Mouse (Mus musculus): ENCODE measurements at regions not wholly inside any gene's neighbourhood (a gene's known extent, or its start where the extent isn't known, plus 50 kb on each side); places are given as distances from the start of the nearest gene placed in this dataset.

DNA sequence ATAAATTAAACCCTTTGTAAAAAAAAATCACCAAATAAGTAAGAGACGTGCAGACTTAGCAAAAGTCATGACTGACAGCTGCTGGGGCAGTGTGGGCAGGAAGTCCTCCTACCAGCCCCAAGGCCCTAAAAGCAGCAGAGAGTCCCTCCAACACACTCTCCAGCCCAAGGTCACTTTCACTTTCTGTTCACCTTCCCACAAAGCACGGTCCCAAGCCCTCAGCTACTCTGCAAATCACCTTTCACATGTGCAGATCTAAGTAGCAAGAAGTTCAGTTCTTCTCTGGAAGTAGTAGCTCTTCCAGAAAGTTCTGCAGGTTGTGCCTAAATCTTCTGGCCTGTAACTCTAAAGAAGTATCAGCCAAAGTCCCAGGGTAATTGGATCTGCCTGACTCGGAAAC is 120.8 kb upstream of the Gm26657 start:
- no peak for DNase-seq

DNA sequence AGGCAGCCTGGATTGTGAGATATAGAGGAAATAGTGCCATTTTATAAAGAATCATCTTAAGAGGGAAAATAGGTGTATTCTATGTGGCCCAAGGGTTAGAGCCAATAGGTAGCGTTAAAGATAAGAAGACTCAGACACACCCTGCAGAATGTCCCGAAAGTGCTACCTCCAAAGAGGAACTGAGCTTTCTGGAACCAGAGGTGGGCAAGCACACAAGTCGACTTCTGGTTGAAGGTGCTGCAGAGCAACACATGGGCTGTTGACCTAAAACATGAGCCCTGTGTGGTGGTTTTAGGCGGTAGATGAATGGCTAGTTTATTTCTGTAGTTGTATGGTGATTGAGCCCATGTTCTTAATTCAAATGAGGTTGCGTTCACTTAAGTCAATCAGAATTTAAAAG is 121.4 kb upstream of the Gm26657 start:
- DNase-seq = no peak

DNA sequence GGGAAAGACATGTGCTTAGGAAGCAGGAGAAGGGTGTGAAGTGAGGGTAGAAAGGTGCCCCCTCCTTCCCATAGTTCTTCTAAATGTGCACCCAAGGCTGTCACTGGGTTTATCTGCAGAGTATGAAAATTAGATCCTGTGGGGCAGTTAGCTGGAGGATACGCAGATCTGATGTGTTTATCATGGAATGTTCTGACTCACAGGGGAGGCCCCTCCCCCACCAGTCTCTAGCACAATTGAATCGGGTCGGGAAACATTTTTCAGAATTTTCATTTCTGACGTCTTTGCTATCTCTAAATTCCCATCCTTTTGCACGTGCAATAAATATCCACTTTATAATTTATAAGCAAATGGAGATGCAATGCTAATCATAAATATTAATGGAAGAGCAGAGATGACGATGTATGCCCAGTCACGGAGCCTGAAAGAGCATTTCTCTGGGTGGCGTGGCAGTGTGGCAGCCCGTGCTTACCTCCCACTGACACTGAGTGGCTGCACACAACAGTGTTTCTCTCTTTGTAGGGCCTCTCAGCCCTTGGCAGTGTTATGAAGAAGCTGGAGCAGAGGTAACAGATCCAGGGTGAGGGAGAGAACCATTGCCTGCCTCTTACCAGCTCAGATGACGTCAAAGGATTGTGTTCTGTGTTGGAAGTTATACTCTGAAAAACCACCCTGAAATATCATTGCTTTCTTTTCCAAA is 122.1 kb upstream of the Gm26657 start:
- no peak for DNase-seq

DNA sequence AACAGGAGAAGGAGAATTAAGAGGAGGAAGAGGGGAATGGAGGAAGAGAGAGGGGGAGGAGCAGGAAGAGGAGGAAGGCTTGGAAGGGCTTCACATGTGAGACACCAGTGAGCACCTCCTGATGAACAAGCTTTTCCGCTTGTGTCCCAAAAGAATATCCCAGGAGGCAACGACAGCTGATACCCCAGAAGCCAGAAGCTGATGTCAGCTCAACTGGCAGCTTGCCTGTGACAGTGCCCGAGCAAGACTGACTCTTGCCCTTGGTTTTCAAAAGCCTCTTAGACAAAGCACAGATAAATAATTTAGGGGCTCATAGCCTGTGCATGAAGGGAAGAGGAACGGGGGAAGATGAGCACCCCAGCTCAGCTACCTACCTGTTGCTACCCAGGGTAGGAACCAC is 127.5 kb upstream of the Gm26657 start:
- DNase-seq = no peak

DNA sequence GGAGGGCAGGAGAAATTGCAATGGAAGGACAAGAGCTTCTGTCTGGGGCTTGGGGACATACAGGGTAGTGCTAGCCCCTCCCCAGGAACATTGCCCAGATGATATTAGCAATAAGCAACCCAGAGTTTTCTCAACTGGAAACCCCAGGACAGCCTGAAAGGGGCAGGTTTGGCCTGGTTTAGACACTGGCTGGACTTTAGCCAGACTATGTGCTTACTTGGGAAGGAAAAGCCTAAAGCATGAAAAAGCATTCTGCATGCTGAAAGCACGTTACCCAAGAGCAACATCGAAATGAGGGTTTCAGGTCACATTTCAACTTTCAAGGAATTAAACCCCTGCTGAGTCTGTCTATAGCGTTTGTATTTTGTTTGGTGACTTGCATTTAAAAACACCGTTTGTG is 128.1 kb upstream of the Gm26657 start:
- no peak for DNase-seq

DNA sequence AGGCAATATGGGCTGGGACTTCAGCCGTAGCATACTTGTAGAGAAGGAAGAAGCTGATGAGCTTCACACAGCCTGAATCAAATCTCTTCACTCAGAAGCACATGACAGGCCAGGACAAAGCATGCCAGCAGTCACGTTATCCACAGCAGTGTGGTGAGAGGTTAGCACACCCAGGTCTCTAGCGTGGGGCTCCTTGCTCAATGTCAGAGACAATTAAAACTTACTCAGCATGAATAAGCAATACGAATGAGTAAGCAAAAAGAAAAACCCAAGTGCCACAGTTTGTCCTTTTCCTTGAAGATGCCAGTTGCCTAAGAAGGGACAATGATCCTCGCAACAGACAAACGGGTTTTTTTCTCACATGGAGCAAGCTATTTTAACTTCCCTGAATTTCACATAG is 129.6 kb upstream of the Gm26657 start:
- DNase-seq = no peak

DNA sequence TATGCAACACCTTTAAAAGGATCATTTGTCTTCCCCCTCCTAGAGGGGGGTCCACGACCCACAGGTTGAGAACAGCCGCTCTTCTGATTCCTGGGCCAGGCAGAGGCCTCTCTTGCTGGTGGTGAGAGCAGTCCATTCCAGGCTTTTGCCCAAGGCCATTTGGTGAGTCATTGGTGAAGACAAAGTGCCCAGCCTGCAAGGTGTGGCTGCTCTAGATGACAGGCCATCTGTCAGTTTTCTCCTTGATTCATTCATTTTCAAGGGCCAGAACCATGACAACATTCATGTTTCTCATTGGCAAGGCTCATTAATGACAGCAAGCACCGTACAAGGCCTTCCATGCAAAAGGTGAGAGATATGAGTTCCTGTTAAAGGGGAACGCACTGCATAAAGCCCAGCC is 131.2 kb upstream of the Gm26657 start:
- DNase-seq = no peak

DNA sequence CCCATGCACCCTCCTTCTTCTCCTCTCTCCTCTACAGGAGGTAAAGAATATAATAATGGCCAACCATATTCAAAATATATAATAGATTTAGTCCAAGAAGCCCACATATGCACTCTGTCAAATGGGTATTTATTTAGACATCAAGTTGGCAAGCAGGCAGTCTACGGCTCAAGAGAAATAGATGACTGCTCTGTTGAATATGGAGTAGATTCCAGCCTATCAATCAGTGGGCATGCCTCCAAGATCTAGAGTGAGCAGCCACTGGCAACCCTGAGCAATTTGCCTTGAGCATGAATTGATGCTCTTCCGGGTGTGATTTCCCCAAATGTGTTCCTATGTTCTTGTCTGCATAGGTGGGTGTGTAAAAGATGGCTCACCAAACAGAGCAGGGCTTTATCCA is 141.5 kb upstream of the Gm26657 start:
- no peak for DNase-seq

DNA sequence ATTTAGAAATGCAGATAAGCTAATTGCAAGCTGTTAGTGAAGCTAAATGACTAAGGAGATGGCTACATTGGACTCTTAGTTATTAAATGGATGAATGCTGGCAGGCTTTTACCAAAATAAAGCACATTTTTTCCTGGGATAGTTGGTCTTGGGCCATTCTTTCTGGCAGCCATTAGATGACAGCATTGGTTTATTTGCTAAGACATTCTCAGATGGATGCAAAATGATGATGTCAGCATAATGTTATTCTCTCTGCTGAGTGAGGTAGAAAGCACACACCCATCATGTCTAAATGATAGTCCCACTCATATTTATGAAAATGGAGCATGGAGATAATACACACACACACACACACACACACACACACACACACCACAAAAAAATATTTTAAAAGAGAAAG is 141.9 kb upstream of the Gm26657 start:
- no peak for DNase-seq

DNA sequence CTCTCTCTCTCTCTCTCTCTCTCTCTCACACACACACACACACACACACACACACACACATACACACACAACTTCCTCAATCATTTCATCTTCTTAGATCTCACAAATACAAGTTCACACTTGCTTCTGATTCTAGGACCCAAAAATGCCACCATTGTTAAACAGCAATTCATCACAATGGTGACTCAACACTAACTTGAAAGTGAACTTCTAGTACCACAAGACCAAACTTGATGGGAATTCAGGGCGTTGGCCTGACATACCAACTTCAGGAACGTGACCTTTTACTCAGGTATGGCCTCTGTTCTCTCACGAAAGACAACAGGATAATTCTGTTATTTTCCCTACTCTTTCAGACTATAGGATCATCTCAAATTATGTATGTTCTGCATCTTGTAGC is 157.5 kb upstream of the Gm26657 start:
- no peak for DNase-seq

DNA sequence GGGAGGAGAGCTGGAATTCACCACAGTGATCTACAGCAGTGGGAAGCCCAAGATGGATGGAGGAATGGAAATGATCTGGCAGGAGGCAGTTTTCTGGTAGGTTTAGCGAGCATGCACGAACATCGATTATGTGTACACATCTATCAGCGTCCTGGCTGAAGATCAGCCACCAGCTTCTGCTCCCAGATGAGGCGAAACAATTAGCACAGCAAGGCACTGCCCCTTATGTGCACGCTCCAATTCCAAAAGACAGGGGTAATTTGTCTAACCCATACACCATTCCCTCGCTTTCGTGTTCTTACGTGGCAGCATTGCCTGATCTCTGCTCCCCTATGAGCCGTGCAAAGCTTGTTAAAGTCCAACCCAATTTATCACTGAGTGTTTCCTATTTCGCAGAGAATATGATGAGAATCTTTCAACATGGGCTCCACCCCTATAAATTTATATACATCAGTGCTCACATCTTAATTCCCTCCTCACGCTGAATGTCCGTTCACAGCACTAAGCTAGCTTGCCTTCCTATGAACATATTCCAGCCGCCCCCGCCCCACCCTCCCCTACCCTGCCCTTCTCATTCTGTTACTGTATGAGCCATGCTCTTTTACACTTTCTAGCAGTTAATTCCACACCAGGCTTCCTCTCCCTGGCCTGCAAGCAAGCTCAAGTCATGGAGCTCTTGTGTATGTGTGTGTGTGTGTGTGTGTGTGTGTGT is 162.9 kb upstream of the Gm26657 start:
- no peak for DNase-seq

DNA sequence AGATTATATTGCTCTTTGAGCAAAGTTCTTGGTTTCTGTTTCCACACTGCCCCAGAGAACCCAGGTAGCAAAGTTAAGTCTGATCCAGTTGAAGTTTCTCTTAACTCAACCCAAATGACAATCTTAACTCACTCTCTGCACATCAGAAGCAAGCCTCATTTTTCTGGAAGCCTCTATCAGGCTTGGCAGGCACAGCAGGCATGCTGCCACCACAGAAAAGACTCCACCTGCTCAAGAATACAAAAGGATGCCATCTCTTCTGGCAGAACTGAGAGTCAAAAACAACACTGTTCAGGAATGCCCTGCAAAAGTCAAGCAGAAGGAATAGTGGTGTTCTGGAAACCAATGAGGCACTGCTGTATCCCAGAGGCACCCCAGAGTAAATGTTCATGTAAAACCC is 187.7 kb upstream of the Gm26657 start:
- DNase-seq = no peak

DNA sequence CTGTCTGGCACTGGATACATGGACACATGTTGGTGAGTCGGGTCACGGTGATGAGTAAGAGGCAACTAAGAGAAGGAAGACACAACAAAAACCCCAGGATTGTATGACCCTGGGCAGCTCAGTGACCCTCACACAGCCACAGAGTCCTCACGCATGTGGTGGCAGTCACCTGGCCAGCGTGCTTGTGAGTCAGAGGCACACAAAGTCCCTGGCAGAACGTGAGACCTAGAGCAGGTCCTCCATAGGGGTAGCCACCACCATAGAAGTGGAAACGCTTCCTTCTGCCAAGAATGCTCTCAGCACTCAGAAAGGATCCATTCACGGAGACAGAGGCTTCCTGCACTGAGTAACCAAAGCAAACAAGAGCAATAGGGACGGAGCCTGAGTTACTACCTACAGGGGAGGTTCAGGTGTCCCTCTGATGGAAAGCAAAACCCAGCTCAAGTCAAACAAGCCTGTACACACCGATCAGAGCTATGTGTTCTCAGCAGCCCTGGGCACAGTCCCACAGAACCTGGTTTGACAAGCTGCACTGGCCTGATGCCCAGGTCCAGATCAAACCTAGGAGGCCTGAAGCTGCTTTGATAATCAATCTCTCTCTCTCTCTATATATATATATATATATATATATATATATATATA is 206.4 kb upstream of the Gm26657 start:
- no peak for DNase-seq

DNA sequence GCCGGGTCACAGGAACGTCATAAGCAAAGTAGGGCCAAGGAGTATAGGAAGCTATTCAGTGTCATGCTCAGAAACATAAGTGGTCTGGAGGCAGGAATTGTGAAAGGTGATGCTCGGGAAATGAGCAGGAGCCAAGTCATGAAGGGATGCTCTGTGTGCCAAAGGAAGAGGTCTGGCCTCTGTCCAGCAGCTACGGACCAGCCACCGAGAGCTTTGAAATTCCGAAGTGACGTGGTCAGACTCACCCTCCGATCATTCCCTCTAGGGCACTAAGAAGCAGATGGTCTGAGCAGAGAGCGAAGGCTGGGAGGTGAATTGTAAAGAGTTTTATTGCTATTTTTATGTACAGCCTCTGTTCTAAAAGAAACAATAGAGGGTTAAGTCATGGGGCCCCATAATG is 206.9 kb upstream of the Gm26657 start:
- DNase-seq = no peak

DNA sequence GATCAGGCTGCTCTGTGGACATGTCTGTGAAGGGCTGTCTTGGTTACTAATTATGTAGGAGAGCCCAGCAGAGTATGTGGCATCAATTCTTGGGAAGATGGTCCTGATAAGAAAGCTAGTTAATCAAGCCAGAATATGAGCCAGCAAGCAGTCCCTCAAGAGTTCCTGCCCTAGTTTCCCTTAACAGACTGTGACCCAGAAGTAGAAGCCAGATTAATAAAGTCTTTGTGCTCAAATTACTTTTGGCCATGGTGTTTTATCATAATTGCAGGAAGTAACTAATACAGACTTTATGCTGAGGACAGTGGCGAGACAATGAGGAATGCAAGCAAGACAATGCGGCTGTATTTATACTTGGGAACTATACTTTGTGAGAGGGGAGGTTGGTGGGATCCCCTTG is 211.3 kb upstream of the Gm26657 start:
- no peak for DNase-seq

DNA sequence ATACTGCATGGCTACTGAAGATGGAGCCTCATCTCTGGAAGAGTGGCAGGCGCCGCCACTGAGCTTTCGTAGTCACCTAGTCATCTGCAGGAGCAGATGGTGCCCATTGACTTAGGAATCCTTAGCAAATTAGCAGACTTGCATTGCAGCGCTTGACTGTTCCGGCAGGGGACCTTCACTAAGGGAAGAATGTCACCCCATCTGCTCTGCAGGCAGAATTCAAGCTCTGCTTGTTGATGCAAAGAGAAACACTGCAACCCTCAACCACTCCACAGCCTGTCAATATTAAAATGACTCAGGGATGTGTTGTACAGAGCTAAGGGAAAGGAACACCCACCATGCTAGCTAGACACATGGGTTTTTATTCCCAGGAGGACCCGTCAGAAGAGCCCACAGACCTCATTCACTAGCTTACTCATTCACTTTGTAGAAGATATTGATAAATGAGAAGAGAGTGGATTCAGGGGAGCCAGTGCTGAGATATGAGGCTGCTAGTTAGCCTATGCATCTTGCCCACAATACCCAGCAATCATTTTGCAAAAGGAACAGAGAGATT is 215.4 kb upstream of the Gm26657 start:
- DNase-seq = peak; percentile 74

DNA sequence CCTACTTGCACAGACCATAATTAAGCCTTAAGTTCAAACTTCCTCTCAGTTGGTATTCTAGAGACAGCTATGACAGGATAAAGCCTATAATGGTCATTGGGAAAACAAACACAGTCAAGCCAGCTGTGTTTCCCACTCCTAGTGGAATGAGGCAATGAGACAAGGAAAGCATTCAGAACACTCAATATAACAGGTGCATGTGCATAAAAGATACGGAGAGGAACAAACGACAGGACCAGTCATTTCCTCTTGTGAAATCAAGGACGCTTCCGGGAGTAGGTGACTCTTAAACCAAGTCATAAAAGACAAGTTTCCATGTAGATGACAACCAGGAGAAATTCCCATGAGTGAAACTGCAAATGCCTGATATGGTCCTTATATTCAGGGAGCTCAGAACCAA is 232.1 kb upstream of the Gm26657 start:
- DNase-seq = no peak

DNA sequence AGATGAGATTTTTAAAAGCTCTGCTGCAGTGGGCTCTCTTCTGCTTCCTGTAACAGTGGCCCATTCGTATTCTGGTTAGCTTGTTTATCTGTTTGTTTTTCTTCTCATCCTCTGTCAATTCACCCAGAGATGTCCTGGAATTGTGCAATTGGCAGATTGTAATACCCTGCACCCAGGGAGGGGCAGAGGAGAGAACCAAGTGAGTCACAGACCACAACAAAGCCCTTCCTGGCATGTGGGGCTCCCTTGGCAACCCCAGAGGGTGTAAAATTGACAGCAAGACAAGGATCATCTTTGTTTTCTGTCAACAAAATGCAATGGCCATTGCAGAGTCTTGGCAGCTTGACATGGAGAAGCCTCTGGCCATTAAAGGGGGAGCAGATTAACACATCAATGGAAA is 233.1 kb upstream of the Gm26657 start:
- DNase-seq = peak; percentile 75

DNA sequence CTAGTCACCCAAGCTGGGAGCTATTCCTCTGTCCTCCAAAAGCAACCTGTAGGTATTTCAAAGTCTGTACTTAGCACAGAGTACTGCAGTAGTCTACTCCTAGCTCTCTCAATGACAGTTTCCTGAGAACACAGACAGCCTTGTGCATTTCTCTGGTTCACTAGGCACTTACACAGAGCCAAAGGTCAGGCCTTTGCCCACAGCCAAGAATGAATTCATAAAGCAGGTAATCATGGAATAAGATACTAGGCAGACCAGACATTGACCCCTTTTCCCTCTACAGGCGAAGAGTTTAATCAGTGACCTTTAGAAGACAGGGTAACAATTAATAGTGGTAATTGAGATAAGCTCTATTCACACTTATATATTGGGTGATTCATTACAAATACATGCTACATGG is 233.8 kb upstream of the Gm26657 start:
- DNase-seq = no peak

DNA sequence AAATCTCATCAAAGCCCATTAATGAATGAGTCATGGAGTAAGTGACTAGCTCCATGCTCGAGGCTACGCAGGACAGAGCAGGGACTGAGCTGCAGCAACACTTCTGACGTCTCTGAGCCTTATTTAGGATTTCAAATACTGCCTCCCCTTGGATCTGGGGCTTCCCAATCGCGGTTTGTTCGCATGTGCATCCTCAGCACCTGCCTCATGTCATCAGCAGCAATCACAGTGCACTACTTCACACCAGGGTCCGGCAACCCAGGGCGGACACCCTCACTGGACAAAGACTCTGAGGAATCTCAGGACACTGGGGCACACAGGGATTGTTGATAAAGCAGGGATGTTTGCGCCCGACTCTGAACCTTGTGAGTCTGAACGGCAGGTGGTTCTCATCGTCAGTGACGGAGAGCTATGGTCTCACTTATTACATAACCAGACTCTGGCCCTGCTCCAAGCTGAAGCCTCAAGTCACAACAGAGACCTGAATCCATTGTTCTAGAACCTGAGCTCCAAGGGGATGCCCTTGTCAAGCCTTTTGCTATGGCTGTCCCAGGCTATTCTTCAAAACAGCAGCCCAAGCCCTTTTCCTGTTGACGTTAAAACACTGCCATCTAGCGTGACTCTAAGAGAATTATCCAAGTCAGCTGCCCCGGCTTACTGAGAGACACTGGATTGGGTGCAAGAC is 247.2 kb upstream of the Gm26657 start:
- peak; percentile 58 for DNase-seq

DNA sequence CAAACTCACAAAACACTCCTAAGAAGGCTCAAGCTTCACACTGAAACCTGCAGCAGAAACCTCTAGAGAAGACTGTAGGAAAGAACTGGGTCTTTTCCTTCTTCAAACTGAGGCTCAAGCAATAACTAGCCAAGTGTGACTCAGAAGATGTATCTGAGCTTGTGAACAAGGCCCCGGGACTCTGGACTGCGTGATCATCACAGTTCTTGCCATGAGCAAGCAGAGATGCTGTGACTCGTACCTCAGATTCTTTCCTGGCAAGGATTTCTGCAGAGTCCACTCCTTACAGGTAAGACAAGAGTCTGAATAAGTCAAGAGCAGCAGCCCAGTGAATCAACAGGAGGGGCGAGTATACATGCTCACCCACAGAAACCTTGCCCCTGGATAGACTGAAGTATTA is 250.5 kb upstream of the Gm26657 start:
- no peak for DNase-seq

DNA sequence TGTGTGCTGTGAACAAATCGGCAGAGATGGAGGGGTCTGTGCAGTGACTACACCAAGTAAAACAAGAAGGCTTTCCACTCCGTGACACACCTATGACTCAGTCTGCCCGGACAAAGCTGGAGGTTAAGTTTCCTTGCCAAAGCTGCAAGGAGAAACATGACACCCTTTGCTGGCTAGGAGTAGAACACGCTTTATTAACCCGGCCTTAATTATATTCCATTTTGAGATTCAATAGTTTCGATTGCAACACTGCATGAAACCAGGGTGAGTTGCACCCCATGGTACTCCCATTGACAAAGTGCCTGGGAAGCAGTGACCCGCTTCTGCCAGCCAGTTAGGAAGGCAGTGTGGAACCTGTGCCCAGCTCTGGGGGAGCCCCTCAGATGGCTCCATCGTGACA is 256.2 kb upstream of the Gm26657 start:
- DNase-seq = no peak

DNA sequence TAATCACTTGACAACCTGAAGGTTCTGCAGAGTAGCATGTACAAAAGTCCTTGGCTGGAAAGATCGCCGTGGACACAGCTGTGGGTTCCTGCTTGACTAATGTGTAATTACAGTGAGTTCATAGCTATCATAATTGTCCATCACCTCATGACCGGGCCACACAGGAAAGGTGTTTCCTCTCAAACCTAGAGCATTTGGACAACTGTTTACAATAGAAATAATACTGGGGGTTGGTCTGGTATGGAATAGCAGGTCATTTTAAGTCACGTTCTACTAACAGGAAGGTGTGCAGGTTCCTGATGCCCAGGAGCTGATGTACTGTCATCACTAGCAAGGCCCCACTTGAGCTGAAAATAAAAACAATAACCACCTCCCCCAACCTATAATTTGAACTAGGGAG is 283.1 kb upstream of the Gm26657 start:
- no peak for DNase-seq

DNA sequence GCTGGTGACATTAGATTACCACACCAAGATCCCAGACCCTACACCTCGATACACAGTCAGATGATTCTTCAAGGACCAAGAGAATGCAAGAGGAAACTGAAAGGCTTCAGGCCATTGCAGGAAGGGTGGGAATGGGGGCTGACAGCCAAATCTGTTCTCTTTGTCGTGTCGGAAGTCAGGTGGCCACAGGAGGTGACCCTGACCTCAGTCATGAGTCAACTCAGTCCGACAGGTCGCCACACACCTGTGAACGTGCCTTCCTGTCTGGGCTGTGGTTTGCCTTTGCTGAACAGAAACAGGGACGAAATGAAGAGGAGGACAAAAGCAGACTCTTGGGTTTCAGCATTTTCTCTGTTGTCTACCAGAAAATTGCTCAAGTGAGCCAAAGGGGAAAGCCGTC is 318.3 kb upstream of the Gm26657 start:
- no peak for DNase-seq
